Mouse (Mus musculus): Measurements from ENCODE around the gene Ccdc61.

GRCm38 (mm10) chr7:18927759-18928158 is 17.5 kb upstream of the Ccdc61 start:
- TF ChIP-seq CTCF (IDR thresholded peaks at IDR 0.05) = no peak
- peak; percentile 95 for TF ChIP-seq EP300 (IDR thresholded peaks at IDR 0.05)

Data from lung, postnatal 0 days (tissue).